Mouse (Mus musculus) CD4-positive, CD25-positive, alpha-beta regulatory T cell, adult 2 months (primary cell): ENCODE data around the gene Zfp385c.
"Not testable (repeated sequence)": the region's sequence is repeated elsewhere in the genome, so short reads cannot be mapped to it uniquely, and the experiment has no call there.

ENCODE experiments used
- DNase-seq: peaks from one replicate; pipeline ENCODE4 v3.0.0-alpha.2; 2012; ENCODE audit warnings: low read depth, low spot score

Gene Zfp385c

DNA sequence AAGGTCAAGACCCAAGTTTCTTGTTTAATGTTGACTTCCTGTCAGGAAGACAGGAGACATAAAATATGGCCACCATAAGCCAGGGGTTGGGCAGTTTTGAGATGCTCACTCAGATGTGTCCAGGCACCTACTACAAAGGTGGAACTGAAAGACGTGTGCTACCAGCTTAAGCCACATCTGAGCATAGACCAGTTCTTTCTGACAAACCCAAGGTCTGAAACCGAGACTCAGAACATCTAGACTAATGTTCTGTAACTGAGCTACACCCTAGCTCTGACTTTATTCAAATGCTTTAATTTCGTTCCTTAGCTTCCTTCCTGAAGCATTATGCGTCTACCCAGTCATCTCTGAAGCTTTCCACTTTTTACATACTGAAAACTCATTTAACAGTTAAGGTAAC lies 94.2 kb downstream of the Zfp385c start:
- no peak for DNase-seq

DNA sequence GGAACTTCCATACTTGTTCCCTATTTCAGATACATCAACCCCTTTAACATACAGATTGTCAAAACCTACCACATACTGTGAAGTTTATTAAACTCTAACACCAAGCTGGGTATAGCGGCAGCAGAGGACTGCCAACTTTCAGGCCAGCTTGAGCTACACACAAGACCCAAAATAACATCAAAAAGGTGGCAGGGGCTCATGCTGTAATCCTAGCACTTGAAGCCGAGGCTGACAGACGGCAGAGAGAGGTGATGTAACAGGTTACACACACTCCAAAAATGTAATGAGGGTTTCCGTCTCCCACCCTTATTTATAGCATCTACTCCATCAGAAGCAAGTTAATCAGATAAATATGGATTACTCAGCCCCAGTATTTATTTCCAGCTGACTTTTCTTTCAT lies 96.7 kb downstream of the Zfp385c start:
- DNase-seq = no peak

- DNase-seq = no peak
These were observed 97.6 kb downstream of the Zfp385c start for GRCm38 (mm10) chr11:100594608-100595007.

GRCm38 (mm10) chr11:100592346-100593046 lies 99.8 kb downstream of the Zfp385c start:
- DNase-seq = no peak

- DNase-seq = peak; percentile 63
These were observed 103.8 kb downstream of the Zfp385c start for GRCm38 (mm10) chr11:100588462-100588861.

GRCm38 (mm10) chr11:100585148-100585547 lies 107.1 kb downstream of the Zfp385c start:
- no peak for DNase-seq

DNA sequence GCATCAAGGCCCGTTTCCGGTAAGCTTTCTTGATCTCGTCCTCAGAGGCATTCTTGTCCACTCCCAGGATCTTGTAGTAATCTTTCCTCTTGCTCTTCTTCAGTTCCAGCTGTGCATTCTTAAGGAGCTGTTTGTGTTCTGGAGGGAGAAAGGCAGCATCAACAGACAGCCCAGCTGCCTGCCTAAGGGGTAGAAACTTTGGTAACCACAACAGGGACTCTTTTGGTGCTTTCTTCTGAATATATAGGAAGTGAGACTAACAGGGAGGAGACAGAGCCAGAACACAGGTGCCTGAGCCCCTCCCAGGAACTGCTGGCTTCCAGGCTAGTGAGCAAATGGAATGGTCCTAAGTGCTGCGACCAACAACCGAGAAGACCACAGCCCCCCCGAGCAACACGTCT lies 107.7 kb downstream of the Zfp385c start:
- DNase-seq = peak; percentile 40

- no peak for DNase-seq
These were observed 109.4 kb downstream of the Zfp385c start for GRCm38 (mm10) chr11:100582836-100583235.

DNA sequence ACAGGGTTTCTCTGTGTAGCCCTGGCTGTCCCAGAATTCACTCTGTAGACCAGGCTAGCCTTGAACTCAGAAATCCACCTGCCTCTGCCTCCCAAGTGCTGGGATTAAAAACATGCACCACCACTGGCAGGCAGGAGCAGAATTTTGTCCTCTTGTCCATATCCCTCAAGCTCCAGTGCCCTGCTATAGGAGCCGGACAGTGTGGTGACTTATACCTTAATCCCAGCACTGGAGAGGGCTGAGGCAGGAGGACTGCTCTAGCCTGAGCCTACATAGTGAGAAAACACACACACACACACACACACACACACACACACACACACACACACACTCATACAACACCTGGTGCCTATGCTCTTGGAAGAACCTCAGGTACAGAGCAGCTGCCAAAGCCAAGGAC lies 109.8 kb downstream of the Zfp385c start:
- DNase-seq = not testable (repeated sequence)

DNA sequence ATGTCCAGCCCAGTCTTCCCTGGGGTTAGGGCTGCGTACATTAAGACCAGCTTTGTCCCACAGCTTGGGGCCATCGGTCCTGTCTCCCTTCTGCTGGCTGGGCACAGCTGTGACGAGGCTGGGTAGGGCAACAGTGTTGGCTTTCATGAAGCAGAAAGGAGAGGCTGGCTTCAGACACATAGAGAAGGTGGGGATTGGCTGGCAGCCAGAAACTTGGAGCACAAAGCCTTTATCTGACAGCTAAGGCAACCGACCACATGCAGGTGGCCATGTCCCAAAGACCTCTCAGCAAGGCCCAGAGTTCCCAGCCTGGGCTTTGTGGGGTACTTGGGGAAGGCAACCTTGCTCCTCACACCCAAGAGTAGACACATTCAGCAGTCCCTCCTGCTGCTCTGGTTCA lies 110.5 kb downstream of the Zfp385c start:
- no peak for DNase-seq

- no peak for DNase-seq
These were observed 112.0 kb downstream of the Zfp385c start for GRCm38 (mm10) chr11:100580275-100580674.

GRCm38 (mm10) chr11:100579116-100579799 lies 113.0 kb downstream of the Zfp385c start:
- DNase-seq = no peak

GRCm38 (mm10) chr11:100577852-100578599 lies 114.2 kb downstream of the Zfp385c start:
- no peak for DNase-seq
